Mouse (Mus musculus) myocyte (in vitro differentiated cells): ENCODE results near the gene 5830411N06Rik. TPM values are rescaled to one million over a fixed set of nuclear protein-coding genes. Genes with fewer than 3 reads are reported as not detected.

Experiments used
- H3K27me3 ChIP-seq: one replicate; pipeline ENCODE4 v1.6.1; 2011; ENCODE audit not compliant: control insufficient read depth, insufficient read depth, insufficient read length
- H3K36me3 ChIP-seq: one replicate; pipeline ENCODE4 v1.6.1; 2011; ENCODE audit not compliant: control insufficient read depth, insufficient read depth
- H3K4me2 ChIP-seq: one replicate; pipeline ENCODE4 v1.6.1; 2011; ENCODE audit warnings: low read depth, control low read depth
- H3K4me3 ChIP-seq: one replicate; pipeline ENCODE4 v1.5.1; 2011; ENCODE audit warnings: mild to moderate bottlenecking, control low read depth, moderate library complexity
- H3K79me2 ChIP-seq: one replicate; pipeline ENCODE4 v1.6.1; 2011; ENCODE audit not compliant: control insufficient read depth, insufficient read depth
- H3ac ChIP-seq: one replicate; pipeline ENCODE4 v1.6.1; 2011; ENCODE audit not compliant: control insufficient read depth, insufficient read length
- CEBPB ChIP-seq: IDR thresholded peaks from 2 replicates; pipeline ENCODE4 v1.6.1; 2011; ENCODE audit warnings: mild to moderate bottlenecking, moderate library complexity; ENCODE audit not compliant: poor library complexity, insufficient read depth, severe bottlenecking
- E2F4 ChIP-seq: IDR thresholded peaks from one replicate; pipeline ENCODE4 v1.6.1; 2011; ENCODE audit warnings: mild to moderate bottlenecking, control low read depth, moderate library complexity; ENCODE audit not compliant: insufficient read depth
- MAX ChIP-seq: IDR thresholded peaks from one replicate; pipeline ENCODE4 v1.6.1; 2011; ENCODE audit warnings: low read depth, mild to moderate bottlenecking, control low read depth
- MYOD1 ChIP-seq, 3 experiments: IDR thresholded peaks; one replicate each; pipeline ENCODE4 v1.6.1; 2011; ENCODE audit warnings: control low read depth in 2 of 3, low read depth in 2 of 3, mild to moderate bottlenecking in 2 of 3, moderate library complexity in 1 of 3; ENCODE audit not compliant: insufficient read length in 2 of 3, control insufficient read depth in 1 of 3
- MYOG ChIP-seq, 3 experiments: IDR thresholded peaks; one replicate each; pipeline ENCODE4 v1.6.1; 2011; ENCODE audit warnings: control low read depth in 2 of 3, low read depth in 2 of 3, mild to moderate bottlenecking in 2 of 3; ENCODE audit not compliant: insufficient read length in 2 of 3, control insufficient read depth in 1 of 3, insufficient read depth in 1 of 3
- POLR2A ChIP-seq: IDR thresholded peaks from one replicate; pipeline ENCODE4 v1.6.1; 2011; ENCODE audit warnings: low read depth, mild to moderate bottlenecking, control low read depth, moderate library complexity; ENCODE audit not compliant: insufficient read length
- POLR2AphosphoS2 ChIP-seq: IDR thresholded peaks from one replicate; pipeline ENCODE4 v1.6.1; 2011; ENCODE audit warnings: low read depth, control low read depth; ENCODE audit not compliant: insufficient read length
- REST ChIP-seq: IDR thresholded peaks from one replicate; pipeline ENCODE4 v1.6.1; 2011; ENCODE audit warnings: mild to moderate bottlenecking, control low read depth, moderate library complexity; ENCODE audit not compliant: insufficient read depth, insufficient read length
- SRF ChIP-seq: IDR thresholded peaks from one replicate; pipeline ENCODE4 v1.6.1; 2011; ENCODE audit warnings: low read depth; ENCODE audit not compliant: control insufficient read depth, insufficient read length
- TCF12 ChIP-seq: IDR thresholded peaks from one replicate; pipeline ENCODE4 v1.6.1; 2011; ENCODE audit warnings: mild to moderate bottlenecking, control low read depth; ENCODE audit not compliant: poor library complexity, insufficient read depth, severe bottlenecking
- TCF3 ChIP-seq: IDR thresholded peaks from one replicate; pipeline ENCODE4 v1.6.1; 2011; ENCODE audit warnings: low read depth, control low read depth; ENCODE audit not compliant: insufficient read length
- USF1 ChIP-seq: IDR thresholded peaks from one replicate; pipeline ENCODE4 v1.6.1; 2011; ENCODE audit warnings: low read depth, mild to moderate bottlenecking, control low read depth, moderate library complexity
- polyA plus RNA-seq: library from polyadenylated mRNA; unstranded; fragments of >200 nt; fragmentation: generic; extraction: Trizol; gene quantifications from one replicate; pipeline ENCODE4 v1.2.1, GENCODE M21; 2012; ENCODE audit warnings: missing spikeins

Gene 5830411N06Rik
- polyA plus RNA-seq, 1 experiment = 0.12 TPM

GRCm38 (mm10) chr7:140296876-140297275, 49.8 kb downstream of the 5830411N06Rik start:
- no peaks in the 10 kb centered on the region for H3K79me2 ChIP-seq
- TF ChIP-seq USF1 (no peak), POLR2AphosphoS2 (no peak), MAX (no peak), TCF12 (no peak), TCF3 (no peak), POLR2A (no peak), MYOD1 (IDR thresholded peaks at IDR 0.05; ENCODE audit: control insufficient read depth in 1 of 3, insufficient read length in 2 of 3, low read depth in 2 of 3) (no peak), CEBPB (no peak), MYOG (IDR thresholded peaks at IDR 0.05; ENCODE audit: control insufficient read depth in 1 of 3, insufficient read depth in 1 of 3, insufficient read length in 2 of 3, low read depth in 2 of 3) (no peak), E2F4 (no peak), REST (no peak), SRF (no peak)
- H3K4me3 ChIP-seq = no peak overlapping the region

GRCm38 (mm10) chr7:140299416-140299815, 52.3 kb downstream of the 5830411N06Rik start:
- Histone ChIP-seq H3K36me3 (no peaks in the 10 kb centered on the region), H3K79me2 (no peaks in the 10 kb centered on the region), H3ac (no peak overlapping the region), H3K4me2 (no peak overlapping the region), H3K4me3 (no peak overlapping the region), H3K27me3 (no peaks in the 10 kb centered on the region)
- TF ChIP-seq USF1 = no peak
- TF ChIP-seq POLR2AphosphoS2 = no peak
- no peak for TF ChIP-seq TCF3
- TF ChIP-seq CEBPB = no peak

More at GRCm38 (mm10) chr7:140296876-140297275, 49.8 kb downstream of the 5830411N06Rik start:
- Histone ChIP-seq H3K27me3 (no peaks in the 10 kb centered on the region), H3ac (no peak overlapping the region), H3K4me2 (no peak overlapping the region), H3K36me3 (no peaks in the 10 kb centered on the region)

GRCm38 (mm10) chr7:140319861-140320385, 72.8 kb downstream of the 5830411N06Rik start:
- Histone ChIP-seq H3K79me2 (no peaks in the 10 kb centered on the region), H3K36me3 (no peaks in the 10 kb centered on the region), H3K4me2 (no peak overlapping the region), H3K4me3 (no peak overlapping the region), H3ac (no peak overlapping the region), H3K27me3 (no peaks in the 10 kb centered on the region)
- TF ChIP-seq TCF12 (no peak), REST (no peak), SRF (no peak), POLR2AphosphoS2 (no peak), POLR2A (no peak), MYOD1 (IDR thresholded peaks at IDR 0.05; ENCODE audit: control insufficient read depth in 1 of 3, insufficient read length in 2 of 3, low read depth in 2 of 3) (no peak), USF1 (no peak), MAX (no peak), MYOG (IDR thresholded peaks at IDR 0.05; ENCODE audit: control insufficient read depth in 1 of 3, insufficient read depth in 1 of 3, insufficient read length in 2 of 3, low read depth in 2 of 3) (no peak), E2F4 (no peak), CEBPB (no peak)

- Histone ChIP-seq H3ac (no peak within 1 kb of the TSS), H3K36me3 (no peaks in the 10 kb centered on the region), H3K79me2 (no peaks in the 10 kb centered on the region), H3K27me3 (no peaks in the 10 kb centered on the region), H3K4me2 (no peak within 1 kb of the TSS), H3K4me3 (no peak within 1 kb of the TSS)
- TF ChIP-seq CEBPB = no peak
- TF ChIP-seq MAX = no peak
- no peak for TF ChIP-seq MYOD1 (IDR thresholded peaks at IDR 0.05; ENCODE audit: control insufficient read depth in 1 of 3, insufficient read length in 2 of 3, low read depth in 2 of 3)
- no peak for TF ChIP-seq TCF3
- TF ChIP-seq USF1 = no peak
- TF ChIP-seq TCF12 = no peak
- no peak for TF ChIP-seq SRF
- TF ChIP-seq POLR2AphosphoS2 = no peak
- no peak for TF ChIP-seq REST
- TF ChIP-seq E2F4 = no peak
- TF ChIP-seq MYOG (IDR thresholded peaks at IDR 0.05; ENCODE audit: control insufficient read depth in 1 of 3, insufficient read depth in 1 of 3, insufficient read length in 2 of 3, low read depth in 2 of 3) = no peak
- TF ChIP-seq POLR2A = no peak
Observed at GRCm38 (mm10) chr7:140320558-140320957, 73.5 kb downstream of the 5830411N06Rik start, which contains the start of gene Olfr525. TSS of gene Olfr525 (plus strand) at chr7:140320858.

GRCm38 (mm10) chr7:140321135-140321534, 74.1 kb downstream of the 5830411N06Rik start:
- no peak overlapping the region for H3K4me3 ChIP-seq
- no peak overlapping the region for H3K4me2 ChIP-seq
- TF ChIP-seq TCF12 (no peak), MYOD1 (IDR thresholded peaks at IDR 0.05; ENCODE audit: control insufficient read depth in 1 of 3, insufficient read length in 2 of 3, low read depth in 2 of 3) (no peak), MAX (no peak), E2F4 (no peak), MYOG (IDR thresholded peaks at IDR 0.05; ENCODE audit: control insufficient read depth in 1 of 3, insufficient read depth in 1 of 3, insufficient read length in 2 of 3, low read depth in 2 of 3) (no peak), TCF3 (no peak), REST (no peak), POLR2AphosphoS2 (no peak), POLR2A (no peak), USF1 (no peak), CEBPB (no peak), SRF (no peak)
- no peaks in the 10 kb centered on the region for H3K27me3 ChIP-seq
- no peaks in the 10 kb centered on the region for H3K36me3 ChIP-seq
- no peak overlapping the region for H3ac ChIP-seq
- H3K79me2 ChIP-seq = no peaks in the 10 kb centered on the region
